Mouse (Mus musculus) E14TG2a.4 (cell line): Measurements from ENCODE around the gene Smc3.
A peak's percentile ranks its signal among the peaks of the same experiment; 100 is the strongest.

ENCODE experiments used
- H3K27me3 ChIP-seq: 2 replicates; pipeline ENCODE4 v1.6.1; 2014; ENCODE audit warnings: low read length, control low read depth; ENCODE audit not compliant: insufficient read depth
- H3K36me3 ChIP-seq: 2 replicates; pipeline ENCODE4 v1.6.1; 2014; ENCODE audit warnings: low read length, control low read depth; ENCODE audit not compliant: insufficient read depth
- H3K4me1 ChIP-seq: replicated peaks from 2 replicates; pipeline ENCODE4 v1.6.1; 2014; ENCODE audit warnings: low read depth, low read length, control low read depth
- H3K4me3 ChIP-seq: replicated peaks from 2 replicates; pipeline ENCODE4 v1.5.1; 2014; ENCODE audit warnings: mild to moderate bottlenecking, low read length
- H3K9me3 ChIP-seq: 2 replicates; pipeline ENCODE4 v1.6.1; 2014; ENCODE audit warnings: low read length, control low read depth
- CTCF ChIP-seq: conservative IDR thresholded peaks from 2 replicates; pipeline ENCODE4 v1.5.1; 2014; ENCODE audit warnings: low read length
- NANOG ChIP-seq: IDR thresholded peaks from 2 replicates; pipeline ENCODE4 v1.6.1; 2014; ENCODE audit warnings: borderline replicate concordance, low read length, mixed read lengths
- POU5F1 ChIP-seq: IDR thresholded peaks from 2 replicates; pipeline ENCODE4 v1.6.1; 2014; ENCODE audit warnings: low read length, borderline replicate concordance

Gene Smc3

GRCm38 (mm10) chr19:53671432-53671831, 71.2 kb downstream of the Smc3 start:
- Histone ChIP-seq H3K36me3 (no peaks in the 10 kb centered on the region), H3K9me3 (no peaks in the 10 kb centered on the region), H3K4me3 (no peak overlapping the region), H3K4me1 (peaks cover 50% of the 10 kb centered on the region), H3K27me3 (peaks cover 41% of the 10 kb centered on the region)
- TF ChIP-seq NANOG, result no peak
- no peak for TF ChIP-seq POU5F1
- TF ChIP-seq CTCF, result no peak

GRCm38 (mm10) chr19:53674131-53674925, 74.1 kb downstream of the Smc3 start:
- H3K4me1 ChIP-seq, result peaks cover 61% of the 10 kb centered on the region
- H3K4me3 ChIP-seq, result no peak overlapping the region; the same call in 1 of the 2 replicates
- no peaks in the 10 kb centered on the region for H3K9me3 ChIP-seq
- H3K27me3 ChIP-seq, result peaks cover 61% of the 10 kb centered on the region
- H3K36me3 ChIP-seq, result no peaks in the 10 kb centered on the region
- peak; percentile 9; the same call in 1 of the 2 replicates for TF ChIP-seq NANOG
- TF ChIP-seq POU5F1, result no peak
- no peak for TF ChIP-seq CTCF

- TF ChIP-seq NANOG (no peak), CTCF (no peak), POU5F1 (no peak)
- no peaks in the 10 kb centered on the region for H3K9me3 ChIP-seq
- H3K27me3 ChIP-seq, result peaks cover 49% of the 10 kb centered on the region
- no peaks in the 10 kb centered on the region for H3K36me3 ChIP-seq
- peak overlapping the region; percentile 85 for H3K4me3 ChIP-seq
- peaks cover 54% of the 10 kb centered on the region for H3K4me1 ChIP-seq
Measured at GRCm38 (mm10) chr19:53676228-53676627, 76.0 kb downstream of the Smc3 start.

DNA sequence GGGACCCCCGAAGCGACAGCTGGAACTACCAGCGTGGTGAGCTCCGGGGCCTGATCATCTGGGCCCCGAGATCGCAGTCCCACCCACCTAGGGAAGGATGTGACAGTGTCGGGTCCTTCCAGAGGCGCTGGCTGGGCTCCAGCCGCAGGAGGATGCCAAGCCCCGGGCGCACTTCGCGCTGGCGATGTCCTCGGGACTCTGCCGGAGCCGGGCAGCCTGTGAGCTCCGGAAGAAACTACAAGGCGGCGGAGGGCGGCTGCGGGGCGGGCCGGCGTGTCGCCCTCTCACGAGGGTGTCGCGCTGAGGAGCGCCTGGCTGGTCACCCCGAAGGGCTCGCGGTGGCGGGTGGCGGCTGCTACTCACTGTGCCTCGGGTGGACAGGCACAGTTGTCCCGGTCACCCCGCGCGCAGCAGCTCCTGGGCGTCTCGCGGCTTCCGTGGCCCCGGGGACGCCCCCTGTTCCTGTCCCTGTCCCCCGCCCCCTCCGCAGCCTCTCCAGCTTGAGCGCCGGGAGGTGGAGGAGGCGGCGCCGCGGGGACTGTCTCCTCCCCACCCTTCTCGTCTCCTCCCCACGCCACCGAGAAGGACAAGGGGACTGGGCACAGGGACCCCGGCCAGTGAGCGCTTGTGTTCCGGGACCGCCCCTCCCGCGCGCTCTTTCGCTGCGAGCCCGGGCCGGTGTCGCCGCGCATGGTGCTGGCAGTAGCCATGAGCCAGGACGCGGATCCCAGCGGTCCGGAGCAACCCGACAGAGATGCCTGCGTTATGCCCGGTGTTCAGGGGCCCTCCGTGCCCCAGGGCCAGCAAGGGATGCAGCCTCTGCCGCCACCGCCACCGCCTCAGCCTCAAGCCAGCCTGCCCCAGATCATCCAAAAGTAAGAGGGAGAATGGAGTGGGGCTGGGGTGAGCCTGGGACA, 76.8 kb downstream of the Smc3 start, which contains the start of gene Rbm20:
Gene Rbm20 (plus strand): TSS at position 589 of the 917 bp plus-strand sequence.
- peaks cover 54% of the 10 kb centered on the region for H3K4me1 ChIP-seq
- TF ChIP-seq POU5F1 (no peak), NANOG (no peak), CTCF (no peak)

DNA sequence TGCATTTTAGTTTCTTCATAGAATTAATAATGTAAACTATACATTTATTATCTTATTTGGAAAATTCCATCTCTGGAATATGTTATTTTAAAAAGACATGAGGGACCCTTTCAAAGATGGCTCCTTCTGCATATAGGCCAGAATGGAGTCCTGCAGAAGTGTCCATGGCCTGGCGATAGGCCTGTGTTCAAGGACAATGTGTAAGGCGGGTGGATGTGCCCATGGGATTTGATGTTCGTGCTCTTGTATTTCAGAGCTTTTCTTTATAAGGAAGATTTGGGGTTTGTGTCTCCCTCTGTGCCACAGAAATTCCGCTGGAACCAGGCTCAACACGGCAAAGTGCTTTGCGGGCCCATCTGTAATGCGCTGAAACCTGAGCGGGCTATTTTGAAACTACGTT, 79.0 kb downstream of the Smc3 start:
- no peaks in the 10 kb centered on the region for H3K9me3 ChIP-seq
- peaks cover 52% of the 10 kb centered on the region for H3K4me1 ChIP-seq
- peaks cover 40% of the 10 kb centered on the region for H3K27me3 ChIP-seq
- no peaks in the 10 kb centered on the region for H3K36me3 ChIP-seq
- no peak overlapping the region for H3K4me3 ChIP-seq
- TF ChIP-seq CTCF (no peak), POU5F1 (no peak), NANOG (no peak)

More for the DNA sequence above, 76.8 kb downstream of the Smc3 start, which contains the start of gene Rbm20:
- Histone ChIP-seq H3K4me3 (peak within 1 kb of the TSS; percentile 85), H3K27me3 (peaks cover 46% of the 10 kb centered on the region), H3K9me3 (no peaks in the 10 kb centered on the region), H3K36me3 (no peaks in the 10 kb centered on the region)

DNA sequence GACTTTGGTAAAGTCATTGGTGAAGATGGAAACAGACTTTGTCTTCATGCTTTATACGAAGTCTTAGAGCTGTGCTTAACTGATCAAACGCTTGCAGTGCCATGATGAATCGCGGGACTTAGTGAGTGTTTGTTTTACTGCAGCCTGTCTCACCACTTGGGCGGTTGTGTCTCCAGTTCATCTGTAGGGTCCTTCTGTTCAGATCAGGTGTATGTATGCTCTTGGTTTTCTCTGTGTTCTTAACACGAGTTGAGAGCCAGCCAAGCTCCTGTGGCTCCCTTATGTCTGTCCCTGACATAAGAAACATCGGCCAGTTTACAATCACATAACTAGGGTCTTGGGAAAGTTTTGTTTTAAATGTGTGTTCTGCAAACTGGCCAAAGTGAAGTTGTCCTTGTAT, 79.8 kb downstream of the Smc3 start:
- Histone ChIP-seq H3K9me3 (no peaks in the 10 kb centered on the region), H3K27me3 (peaks cover 40% of the 10 kb centered on the region), H3K36me3 (no peaks in the 10 kb centered on the region), H3K4me3 (no peak overlapping the region), H3K4me1 (peaks cover 44% of the 10 kb centered on the region)
- TF ChIP-seq POU5F1, result no peak
- TF ChIP-seq CTCF, result no peak
- no peak for TF ChIP-seq NANOG

DNA sequence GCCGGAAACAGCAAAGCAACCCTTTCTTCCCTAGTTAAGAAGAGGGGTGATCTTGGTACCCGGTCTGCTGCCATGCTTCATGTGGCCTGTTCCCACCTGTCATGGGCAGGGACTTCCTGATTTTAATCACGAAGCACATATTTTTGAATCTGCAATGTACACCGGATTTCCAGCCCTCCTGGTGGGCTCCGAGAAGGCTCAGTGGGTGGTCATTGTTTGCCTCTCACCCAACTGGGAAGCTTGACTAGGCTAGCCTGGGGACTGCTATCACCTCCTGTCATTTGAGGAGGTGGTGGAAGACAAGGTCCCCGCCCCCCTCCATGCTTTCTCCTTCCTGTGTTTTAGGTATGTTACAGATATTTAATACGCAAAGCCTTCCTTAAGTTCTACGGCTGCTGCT, 82.2 kb downstream of the Smc3 start:
- H3K36me3 ChIP-seq, result no peaks in the 10 kb centered on the region
- TF ChIP-seq NANOG (no peak), POU5F1 (no peak), CTCF (no peak)
- H3K27me3 ChIP-seq, result peaks cover 16% of the 10 kb centered on the region
- no peaks in the 10 kb centered on the region for H3K9me3 ChIP-seq
- H3K4me1 ChIP-seq, result peaks cover 26% of the 10 kb centered on the region
- no peak overlapping the region for H3K4me3 ChIP-seq

GRCm38 (mm10) chr19:53687592-53687991, 87.4 kb downstream of the Smc3 start:
- H3K36me3 ChIP-seq, result no peaks in the 10 kb centered on the region
- H3K4me3 ChIP-seq, result no peak overlapping the region
- TF ChIP-seq POU5F1 (no peak), NANOG (no peak), CTCF (no peak)

More at GRCm38 (mm10) chr19:53687592-53687991, 87.4 kb downstream of the Smc3 start:
- peaks cover 14% of the 10 kb centered on the region for H3K4me1 ChIP-seq
- peaks cover 7% of the 10 kb centered on the region; the same call in 1 of the 2 replicates for H3K27me3 ChIP-seq
- peaks cover 8% of the 10 kb centered on the region for H3K9me3 ChIP-seq
